Mouse (Mus musculus): ENCODE results near the gene Slc6a12. TPM values are rescaled to one million over a fixed set of nuclear protein-coding genes. Genes with fewer than 3 reads are reported as not detected.
"Not testable (repeated sequence)": the region's sequence is repeated elsewhere in the genome, so short reads cannot be mapped to it uniquely, and the experiment has no call there.

Gene Slc6a12
- total RNA-seq, 2 experiments from 2014 or later, result 1.5 to 1.7 TPM

- intact Hi-C loops (cut with DNase I), result loop anchor here (5.0 kb wide), 1 partner anchor 194 kb away; no protein-coding TSS in a partner anchor
- peak; percentile 70 to 87 for DNase-seq (ENCODE audit: extremely low spot score in 1 of 2, low spot score in 2 of 2)
Measured at GRCm38 (mm10) chr6:121337770-121338518, 4.9 kb upstream of the Slc6a12 start.

GRCm38 (mm10) chr6:121338519-121338896 is 4.4 kb upstream of the Slc6a12 start:
- intact Hi-C loops (cut with DNase I), result loop anchor here (5.0 kb wide), 1 partner anchor 194 kb away; no protein-coding TSS in a partner anchor

GRCm38 (mm10) chr6:121341650-121342049 is 1.2 kb upstream of the Slc6a12 start:
- intact Hi-C loops (cut with DNase I), result no loop called here
- DNase-seq (ENCODE audit: extremely low spot score in 1 of 2, low spot score in 2 of 2), result no peak

More at GRCm38 (mm10) chr6:121338519-121338896, 4.4 kb upstream of the Slc6a12 start:
- no peak for DNase-seq (ENCODE audit: extremely low spot score in 1 of 2, low spot score in 2 of 2)

- intact Hi-C loops (cut with DNase I), result no loop called here
- DNase-seq (ENCODE audit: extremely low spot score in 1 of 2, low spot score in 2 of 2), result no peak
Measured at GRCm38 (mm10) chr6:121343771-121344123, 871 bp downstream of the Slc6a12 start.

- intact Hi-C loops (cut with DNase I), result no loop called here
- no peak for DNase-seq (ENCODE audit: extremely low spot score in 1 of 2, low spot score in 2 of 2)
Measured at GRCm38 (mm10) chr6:121344329-121344728, 1.5 kb downstream of the Slc6a12 start.

- intact Hi-C loops (cut with DNase I), result no loop called here
Measured at GRCm38 (mm10) chr6:121346428-121346827, 3.6 kb downstream of the Slc6a12 start.

GRCm38 (mm10) chr6:121352276-121352675 is 9.4 kb downstream of the Slc6a12 start:
- intact Hi-C loops (cut with DNase I), result no loop called here

More at GRCm38 (mm10) chr6:121346428-121346827, 3.6 kb downstream of the Slc6a12 start:
- DNase-seq (ENCODE audit: extremely low spot score in 1 of 2, low spot score in 2 of 2), result no peak

GRCm38 (mm10) chr6:121356041-121356440 is 13.2 kb downstream of the Slc6a12 start:
- DNase-seq (ENCODE audit: extremely low spot score in 1 of 2, low spot score in 2 of 2), result no peak
- intact Hi-C loops (cut with DNase I), result no loop called here

More at GRCm38 (mm10) chr6:121352276-121352675, 9.4 kb downstream of the Slc6a12 start:
- no peak for DNase-seq (ENCODE audit: extremely low spot score in 1 of 2, low spot score in 2 of 2)

- intact Hi-C loops (cut with DNase I), result no loop called here
- DNase-seq (ENCODE audit: extremely low spot score in 1 of 2, low spot score in 2 of 2), result no peak
Measured at GRCm38 (mm10) chr6:121357232-121357631, 14.4 kb downstream of the Slc6a12 start.

- DNase-seq (ENCODE audit: extremely low spot score in 1 of 2, low spot score in 2 of 2), result no peak
- intact Hi-C loops (cut with DNase I), result no loop called here
Measured at GRCm38 (mm10) chr6:121363061-121363460, 20.2 kb downstream of the Slc6a12 start.

GRCm38 (mm10) chr6:121363956-121364355 is 21.1 kb downstream of the Slc6a12 start:
- DNase-seq (ENCODE audit: extremely low spot score in 1 of 2, low spot score in 2 of 2), result no peak
- intact Hi-C loops (cut with DNase I), result no loop called here

- DNase-seq (ENCODE audit: extremely low spot score in 1 of 2, low spot score in 2 of 2); intact Hi-C loops (cut with DNase I): not testable (repeated sequence)
Measured at GRCm38 (mm10) chr6:121366537-121366936, 23.7 kb downstream of the Slc6a12 start.

GRCm38 (mm10) chr6:121367099-121367498 is 24.2 kb downstream of the Slc6a12 start:
- intact Hi-C loops (cut with DNase I), result no loop called here
- no peak for DNase-seq (ENCODE audit: extremely low spot score in 1 of 2, low spot score in 2 of 2)

- intact Hi-C loops (cut with DNase I), result no loop called here
- DNase-seq (ENCODE audit: extremely low spot score in 1 of 2, low spot score in 2 of 2), result peak in 1 of 2 experiments; percentile 38
Measured at GRCm38 (mm10) chr6:121371197-121371980, 28.5 kb downstream of the Slc6a12 start.

- intact Hi-C loops (cut with DNase I), result no loop called here
- peak in 1 of 2 experiments; percentile 58 for DNase-seq (ENCODE audit: extremely low spot score in 1 of 2, low spot score in 2 of 2)
Measured at GRCm38 (mm10) chr6:121376159-121376558, 33.3 kb downstream of the Slc6a12 start.

GRCm38 (mm10) chr6:121378256-121378655 is 35.4 kb downstream of the Slc6a12 start:
- no peak for DNase-seq (ENCODE audit: extremely low spot score in 1 of 2, low spot score in 2 of 2)
- intact Hi-C loops (cut with DNase I), result no loop called here

GRCm38 (mm10) chr6:121380576-121380975 is 37.7 kb downstream of the Slc6a12 start:
- intact Hi-C loops (cut with DNase I), result no loop called here
- DNase-seq (ENCODE audit: extremely low spot score in 1 of 2, low spot score in 2 of 2), result peak in 1 of 2 experiments; percentile 10

GRCm38 (mm10) chr6:121382071-121382470 is 39.2 kb downstream of the Slc6a12 start:
- intact Hi-C loops (cut with DNase I), result no loop called here
- peak in 1 of 2 experiments; percentile 18 for DNase-seq (ENCODE audit: extremely low spot score in 1 of 2, low spot score in 2 of 2)

- DNase-seq (ENCODE audit: extremely low spot score in 1 of 2, low spot score in 2 of 2), result no peak
- intact Hi-C loops (cut with DNase I), result no loop called here
Measured at GRCm38 (mm10) chr6:121385397-121385796, 42.5 kb downstream of the Slc6a12 start.
